Mouse (Mus musculus) T-helper 17 cell (primary cell): ENCODE data around the gene Rab35.

Source experiments
- in situ Hi-C, 2 experiments: fragments of 300-600 bp; cut with MboI, MseI; formaldehyde crosslinking; loops; 1 replicate in 1 of 2; 2 replicates in 1 of 2; pipeline ENCODE4 v1.15.1; 2025; ENCODE audit warnings: high pct_unique_total_duplicates in 2 of 2

Gene Rab35

DNA sequence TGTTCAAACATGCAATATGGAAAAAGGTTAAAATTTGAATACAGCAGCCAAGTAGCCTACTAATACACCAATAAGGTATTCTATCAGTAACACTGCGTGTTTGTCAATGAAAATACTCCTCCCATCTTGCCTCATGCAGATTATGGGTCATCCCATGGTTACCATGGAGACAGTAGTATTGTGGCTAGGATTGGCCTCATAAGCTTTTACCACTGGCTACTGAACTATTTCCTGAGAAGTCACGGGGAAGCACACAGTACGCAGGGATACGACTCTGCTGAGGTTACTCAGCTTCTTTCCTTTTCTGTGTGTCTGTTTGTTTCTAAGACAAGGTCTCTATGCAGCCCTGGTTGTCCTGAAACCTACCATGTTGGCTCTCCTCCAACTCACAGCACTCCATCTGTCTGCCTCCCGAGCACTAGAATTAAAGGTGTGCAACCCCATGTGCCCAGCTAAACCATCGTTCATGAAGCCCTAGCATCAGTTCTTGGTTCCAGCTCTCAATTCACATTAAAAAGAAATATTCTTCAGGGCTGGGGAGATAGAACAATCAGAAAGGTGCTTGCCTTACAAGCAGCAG is 63.6 kb downstream of the Rab35 start:
- in situ Hi-C loops = no loop called here

DNA sequence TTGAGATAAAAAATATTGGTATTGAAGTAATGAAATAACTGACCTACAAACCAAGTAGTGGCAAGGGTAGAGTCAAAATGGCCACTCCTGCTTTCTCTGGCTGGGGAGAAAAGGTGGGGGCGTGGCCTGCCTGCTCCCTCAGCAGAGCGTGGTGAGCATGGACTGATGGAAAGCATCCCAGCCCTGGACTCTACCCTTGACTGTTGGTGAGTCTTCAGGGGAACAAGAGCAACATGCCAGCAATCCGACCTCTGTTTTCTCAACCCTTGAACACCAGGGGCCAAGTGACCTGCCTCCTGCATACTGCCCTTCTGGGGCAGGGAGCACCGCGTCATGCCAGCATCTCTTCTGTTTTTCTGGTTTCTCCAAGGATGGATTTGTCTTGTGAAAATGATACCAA is 65.1 kb downstream of the Rab35 start:
- in situ Hi-C loops = no loop called here
